Mouse (Mus musculus): ENCODE measurements around the gene Hmgb1.
A peak's percentile ranks its signal among the peaks of the same experiment; 100 is the strongest.

Gene Hmgb1

DNA sequence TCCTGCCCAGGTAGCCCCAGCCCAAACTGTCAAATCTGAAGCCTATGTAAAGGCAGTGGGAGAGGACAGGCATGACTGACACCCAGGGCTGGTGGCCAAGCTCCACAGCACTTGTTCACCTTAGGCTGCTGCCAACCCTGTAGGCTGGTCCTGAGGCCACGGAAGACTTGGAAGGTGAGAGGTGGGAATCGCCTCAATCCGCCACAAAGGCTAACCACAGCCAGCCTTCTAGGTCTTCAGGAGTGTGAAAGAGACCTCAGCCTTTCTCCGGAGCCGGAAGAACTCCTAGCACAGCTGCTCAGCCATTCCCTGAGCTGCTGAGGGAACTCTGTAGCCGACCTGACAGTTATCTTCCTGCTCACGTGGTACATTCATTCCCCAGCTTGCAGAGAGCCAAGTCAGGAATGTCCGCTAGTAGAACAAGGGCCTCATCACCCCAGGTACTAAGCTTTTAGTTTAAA is 116.8 kb downstream of the Hmgb1 start:
- peak; percentile 51 for DNase-seq (ENCODE audit: extremely low read depth, low read depth)

DNA sequence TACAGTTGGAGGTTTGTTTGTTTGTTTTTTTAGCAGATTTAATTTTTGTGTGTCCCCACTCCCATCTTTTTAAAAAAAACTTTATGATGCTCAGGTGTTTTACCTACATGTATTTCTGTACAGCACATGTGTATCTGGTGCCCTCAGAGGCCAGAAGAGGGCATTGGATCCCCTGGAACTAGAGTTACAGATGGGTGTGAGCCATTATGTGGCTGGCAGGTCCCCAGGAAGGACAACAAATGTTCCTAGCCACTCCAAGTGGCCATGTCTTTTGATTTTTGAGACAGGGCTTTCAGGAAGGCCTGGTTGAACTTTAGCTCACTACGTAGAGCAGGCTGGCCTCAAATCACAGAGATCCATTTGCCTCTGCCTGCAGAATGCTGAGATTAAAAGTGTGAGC is 121.5 kb downstream of the Hmgb1 start:
- DNase-seq (ENCODE audit: extremely low read depth, low read depth) = no peak

DNA sequence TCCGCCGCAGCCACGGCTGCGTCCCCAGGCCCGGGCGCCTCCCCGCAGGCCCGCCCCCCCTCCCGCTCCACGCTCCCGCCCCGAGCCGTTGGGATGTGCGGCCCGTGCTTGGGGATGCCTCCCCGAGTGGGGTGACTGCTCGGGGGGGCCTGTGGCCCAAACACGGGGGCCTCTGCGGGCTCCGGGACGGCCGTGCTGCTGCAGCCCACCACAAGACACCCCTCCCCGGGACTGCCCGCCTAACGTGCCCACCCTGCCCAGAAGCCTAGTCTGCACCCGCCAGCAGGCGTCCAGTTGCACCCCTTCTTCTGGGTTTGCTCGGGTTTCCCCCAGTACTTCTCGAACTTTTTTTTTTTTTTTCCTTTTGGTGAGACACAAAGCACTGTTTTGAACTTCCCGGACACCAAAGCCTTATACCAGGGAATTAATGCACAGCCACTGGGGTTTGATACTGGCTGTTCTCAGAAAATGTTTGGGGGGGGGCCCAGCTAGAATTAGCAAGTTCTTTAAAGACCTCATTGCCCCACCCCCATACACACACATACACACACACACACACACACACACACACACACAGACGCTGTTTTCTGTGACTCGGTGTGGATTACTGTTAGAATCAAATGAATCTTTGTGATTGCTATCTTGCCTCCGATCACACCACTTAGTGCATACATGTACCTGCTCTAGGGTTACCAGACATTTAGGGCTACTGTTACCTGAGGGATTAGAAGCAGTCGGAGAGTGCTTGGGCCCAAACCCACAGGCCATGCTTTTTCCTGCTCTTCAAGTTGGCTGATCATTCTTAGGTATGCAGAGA is 130.7 kb downstream of the Hmgb1 start:
- DNase-seq (ENCODE audit: extremely low read depth, low read depth) = no peak

DNA sequence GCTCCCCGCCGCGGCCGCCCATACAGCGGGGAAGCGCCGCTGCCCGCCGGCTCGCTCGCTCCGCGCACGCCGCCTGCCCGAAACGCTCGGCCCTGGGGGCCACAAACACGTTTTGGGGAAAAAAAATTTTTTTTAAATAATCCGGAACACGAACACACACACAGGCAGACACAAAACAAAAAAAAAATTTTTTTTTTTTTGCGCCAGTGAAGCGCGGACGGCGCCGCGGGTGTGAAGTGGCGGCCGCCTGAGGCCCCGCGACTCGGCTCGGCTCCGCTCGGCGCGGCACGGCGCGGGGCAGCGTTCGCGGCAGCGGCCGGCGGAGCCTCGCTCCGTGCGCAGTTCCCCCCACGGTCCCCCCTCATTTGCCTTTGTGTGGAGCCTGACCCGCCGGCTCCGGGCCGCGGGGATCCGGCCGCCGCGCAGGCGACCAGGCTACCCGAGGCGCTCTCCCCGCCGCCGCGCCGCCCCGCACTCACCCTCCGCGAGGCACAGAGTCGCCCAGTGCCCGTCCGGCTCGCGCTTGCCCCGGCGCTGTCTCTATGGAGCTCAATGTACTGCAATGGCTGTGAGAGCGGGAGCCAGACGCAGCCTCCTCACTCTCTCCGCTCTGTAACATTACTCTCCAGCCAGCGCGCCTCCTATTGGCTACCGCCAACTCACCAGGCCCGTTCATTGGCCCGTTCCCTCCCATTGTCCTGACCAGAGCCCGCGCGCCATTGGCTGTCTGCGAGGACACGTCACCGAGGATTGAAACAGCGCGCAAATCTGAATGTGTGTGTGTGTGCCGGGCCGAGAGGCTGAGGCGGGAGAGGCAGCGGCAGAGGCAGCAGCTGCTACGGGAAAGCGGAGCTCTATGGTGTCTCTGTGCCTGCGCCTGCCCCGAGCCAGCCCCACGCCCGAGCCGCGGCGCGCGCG is 131.6 kb downstream of the Hmgb1 start:
- peak; percentile 98 for DNase-seq (ENCODE audit: extremely low read depth, low read depth)

DNA sequence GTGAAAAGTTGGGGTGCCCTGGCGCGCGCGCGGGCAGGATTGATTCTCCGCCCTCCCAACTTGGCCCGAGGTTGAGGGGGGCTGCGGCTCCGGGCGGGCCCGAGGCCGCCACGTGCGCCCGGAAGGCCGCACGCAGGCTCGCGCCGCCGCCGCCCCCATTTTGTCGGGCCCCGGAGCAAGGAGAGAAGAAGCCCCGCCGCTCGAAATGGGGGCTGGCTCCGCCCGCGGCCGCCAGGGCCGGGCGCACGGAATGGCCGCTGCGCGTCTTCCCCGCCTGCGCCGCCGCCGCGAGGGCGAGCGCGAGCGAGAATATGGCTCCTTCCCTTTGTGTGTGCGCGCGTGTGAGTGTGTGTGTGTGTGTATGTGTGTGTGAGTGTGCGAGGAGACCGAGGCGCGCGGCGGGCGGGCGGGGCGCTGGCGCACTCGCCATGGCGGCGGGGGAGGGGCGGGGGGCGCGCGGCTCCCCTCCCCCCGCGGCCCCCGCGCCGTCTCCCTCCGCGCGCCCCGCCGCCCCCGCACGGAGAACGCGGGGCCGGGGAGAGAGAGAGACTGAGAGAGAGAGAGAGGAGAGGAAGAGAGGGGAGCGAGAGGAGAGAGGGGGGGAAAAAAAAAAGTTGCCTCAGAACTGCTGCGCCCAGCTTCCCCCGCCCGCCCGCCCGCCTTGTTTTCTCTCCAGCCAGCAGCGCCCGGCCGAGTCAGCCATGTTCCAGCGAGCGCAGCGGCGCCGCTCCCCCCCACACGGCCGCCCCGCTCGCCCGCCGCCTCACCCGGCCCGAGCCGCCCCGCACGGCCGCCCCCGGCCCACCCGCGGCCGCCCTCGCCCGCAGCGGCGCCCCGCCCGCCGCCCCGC is 132.5 kb downstream of the Hmgb1 start:
- no peak for DNase-seq (ENCODE audit: extremely low read depth, low read depth)

DNA sequence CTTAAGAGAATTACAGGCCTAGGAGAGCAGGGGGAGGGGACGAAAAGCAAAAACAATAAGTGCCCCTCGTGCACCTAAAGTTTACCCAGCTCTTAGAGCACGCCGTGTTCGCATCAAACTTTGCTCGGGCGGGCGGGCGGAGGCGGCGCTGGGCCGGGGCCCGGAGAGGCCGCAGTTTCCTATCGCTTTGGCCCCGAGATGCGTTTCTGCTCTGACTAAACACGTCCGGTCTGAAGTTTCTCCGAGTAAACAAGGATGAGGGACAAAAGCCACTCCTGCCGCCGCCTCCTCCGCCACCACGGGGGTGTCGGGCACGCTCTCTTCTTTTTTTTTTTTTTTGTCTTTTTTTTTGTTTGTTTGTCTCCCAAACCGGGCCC is 133.1 kb downstream of the Hmgb1 start:
- no peak for DNase-seq (ENCODE audit: extremely low read depth, low read depth)

DNA sequence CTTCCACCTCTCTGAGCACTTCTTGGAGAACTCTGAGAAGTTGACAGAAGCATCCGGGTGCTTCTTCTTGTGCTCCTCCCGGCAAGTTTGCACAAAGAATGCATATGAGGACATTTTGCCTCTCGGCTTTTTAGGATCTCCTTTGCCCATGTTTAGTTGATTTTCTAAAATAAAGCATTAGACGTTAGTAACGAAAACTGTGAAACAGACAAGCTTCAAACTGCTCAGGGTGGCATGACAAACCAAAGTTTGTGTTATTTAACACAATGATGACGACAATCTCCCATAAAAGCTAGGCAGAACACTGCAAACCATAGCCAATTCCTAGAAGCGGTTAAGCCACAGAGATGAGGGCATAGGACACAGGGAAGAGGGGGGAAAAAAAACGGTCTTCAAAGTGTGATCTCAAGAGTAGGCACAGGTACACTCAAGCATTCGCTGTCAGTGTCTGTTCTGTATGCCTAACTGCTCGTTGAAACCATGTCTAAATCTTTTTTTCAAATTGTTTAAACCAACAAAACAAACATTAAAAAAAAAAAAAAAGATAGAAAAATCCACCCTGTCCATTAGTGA is 133.6 kb downstream of the Hmgb1 start:
- no peak for DNase-seq (ENCODE audit: extremely low read depth, low read depth)

DNA sequence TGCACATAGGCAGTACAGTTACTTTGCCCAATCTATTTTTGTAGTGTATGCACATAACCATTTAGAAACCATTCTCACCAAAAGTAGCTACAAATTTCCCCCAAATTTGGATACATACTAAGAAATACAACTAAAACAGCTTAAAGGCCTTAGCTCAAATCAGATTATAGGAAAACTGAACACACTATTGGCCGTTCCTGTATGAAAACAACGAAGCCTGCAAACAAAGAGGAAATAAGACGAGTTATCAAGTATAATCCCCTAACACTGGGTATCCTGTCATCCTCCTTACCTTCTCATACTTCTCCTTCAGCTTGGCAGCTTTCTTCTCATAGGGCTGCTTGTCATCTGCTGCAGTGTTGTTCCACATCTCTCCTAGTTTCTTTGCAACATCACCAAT is 134.9 kb downstream of the Hmgb1 start:
- peak; percentile 58 for DNase-seq (ENCODE audit: extremely low read depth, low read depth)

DNA sequence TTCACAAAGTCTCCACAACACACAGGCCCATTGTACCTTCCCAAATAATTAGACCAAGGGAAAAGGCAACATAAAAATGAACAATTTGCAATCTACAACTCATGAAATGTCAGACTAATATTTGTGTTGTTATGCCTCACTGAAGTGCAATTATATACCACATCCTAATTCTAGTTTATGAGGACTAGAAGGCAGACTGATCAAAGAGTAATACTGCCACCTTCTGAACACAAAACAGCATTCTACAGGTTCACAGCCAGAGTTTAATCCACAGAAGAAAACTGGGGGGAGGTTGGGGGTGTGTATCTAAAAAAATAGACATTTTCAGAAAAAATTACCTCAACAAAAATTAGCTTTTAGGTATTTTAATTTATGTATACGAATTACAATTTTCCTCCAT is 135.3 kb downstream of the Hmgb1 start:
- no peak for DNase-seq (ENCODE audit: extremely low read depth, low read depth)

DNA sequence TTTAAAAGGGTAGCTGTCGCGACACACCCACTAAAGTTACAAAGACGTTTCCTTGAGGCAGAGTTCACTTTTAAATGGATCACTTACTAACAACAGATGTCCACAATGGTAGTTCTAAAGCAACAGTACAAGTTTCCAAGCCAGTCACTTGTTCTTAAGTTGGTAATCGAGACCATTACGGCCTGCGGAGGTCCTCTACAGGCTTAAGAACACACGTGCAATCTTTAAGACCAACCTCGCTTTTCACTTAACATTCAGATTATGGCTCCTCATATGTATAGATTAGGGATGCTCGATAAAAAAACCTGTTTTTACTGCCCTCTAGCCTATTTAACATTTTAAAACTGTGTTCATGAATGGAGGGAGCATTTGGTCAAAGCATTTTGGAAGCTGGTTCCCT is 137.6 kb downstream of the Hmgb1 start:
- DNase-seq (ENCODE audit: extremely low read depth, low read depth) = no peak

DNA sequence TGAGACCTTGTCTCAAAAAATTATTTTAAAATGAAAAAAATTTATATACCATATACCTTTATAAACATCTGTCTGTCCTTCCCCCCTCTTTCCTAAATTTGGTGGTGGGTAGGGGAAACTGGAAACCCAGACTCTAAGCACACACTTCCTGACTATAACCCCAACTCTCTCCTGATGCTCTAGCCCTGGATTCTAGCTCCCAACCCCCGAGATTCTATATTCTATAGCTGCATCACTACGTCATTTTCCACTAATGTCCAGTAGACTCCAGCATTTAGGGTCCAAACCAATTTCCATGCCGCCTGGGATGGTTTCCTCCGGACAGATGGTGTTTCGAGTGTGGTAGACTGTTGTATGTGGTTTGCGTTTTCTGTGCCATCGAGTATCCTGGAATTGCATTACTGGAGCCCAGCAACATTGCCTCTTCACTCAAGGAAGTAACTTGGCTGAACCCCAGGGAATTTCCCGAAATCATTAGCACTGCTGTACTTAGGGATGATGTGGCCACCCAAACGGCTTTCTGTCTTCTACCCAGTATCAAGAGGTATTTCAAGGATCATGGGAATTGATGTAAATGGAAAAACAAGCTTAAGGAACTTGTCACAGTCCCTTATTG is 138.7 kb downstream of the Hmgb1 start:
- no peak for DNase-seq (ENCODE audit: extremely low read depth, low read depth)

DNA sequence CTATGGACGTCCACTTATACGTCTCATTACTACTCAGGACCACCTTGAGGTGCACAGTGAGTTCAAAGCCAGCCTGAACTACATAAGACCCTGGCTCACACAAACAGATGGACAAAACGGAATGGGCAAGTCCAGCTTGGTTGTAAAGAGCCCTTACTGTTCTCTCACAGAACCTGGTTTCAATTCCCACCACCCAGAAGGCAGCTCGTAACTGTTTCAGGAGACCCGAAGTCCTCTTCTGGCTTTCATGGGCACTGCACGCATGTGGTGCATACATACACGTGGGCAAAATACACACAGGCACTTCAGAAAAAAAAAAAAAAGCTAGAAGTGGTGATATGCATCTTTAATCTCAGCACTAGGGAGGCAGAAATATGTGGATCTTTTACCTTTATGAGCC is 139.2 kb downstream of the Hmgb1 start:
- no peak for DNase-seq (ENCODE audit: extremely low read depth, low read depth)

DNA sequence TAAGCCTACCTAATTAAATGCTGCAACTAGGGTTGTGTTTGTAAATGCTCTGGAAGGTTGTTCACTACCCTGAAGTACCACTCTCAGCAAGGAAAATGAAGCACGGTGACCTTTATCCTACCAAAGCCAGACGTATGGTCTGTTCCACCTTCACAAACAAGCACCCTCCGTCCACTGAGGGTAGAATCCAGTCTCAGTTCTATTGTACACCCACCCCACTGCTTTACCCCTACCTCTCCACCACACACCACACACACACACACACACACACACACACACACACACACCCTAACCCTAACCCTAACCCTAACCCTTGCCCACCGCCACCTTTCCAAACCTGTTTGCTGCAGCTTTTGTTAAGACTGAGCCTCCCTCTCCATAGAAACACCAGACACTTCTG is 140.2 kb downstream of the Hmgb1 start:
- no peak for DNase-seq (ENCODE audit: extremely low read depth, low read depth)

DNA sequence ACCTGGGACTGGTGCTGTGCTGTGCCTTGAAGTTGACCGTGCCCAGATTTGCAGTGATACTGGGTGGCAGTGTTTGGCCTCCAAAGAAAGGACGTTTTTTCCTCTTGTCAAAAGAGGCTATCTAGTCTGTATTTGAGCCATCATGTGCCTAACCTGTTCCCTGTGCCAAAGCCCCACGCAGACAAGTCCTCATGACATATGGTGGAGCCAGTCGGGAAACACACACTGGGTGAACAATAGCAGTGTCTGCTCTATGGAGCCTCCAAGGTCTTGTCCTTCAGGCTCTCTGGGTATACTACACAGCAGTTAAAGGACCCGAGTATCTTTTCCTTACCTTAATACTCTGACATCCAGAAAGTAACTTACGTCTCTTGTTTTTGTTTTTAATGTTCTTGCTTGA is 141.0 kb downstream of the Hmgb1 start:
- no peak for DNase-seq (ENCODE audit: extremely low read depth, low read depth)

DNA sequence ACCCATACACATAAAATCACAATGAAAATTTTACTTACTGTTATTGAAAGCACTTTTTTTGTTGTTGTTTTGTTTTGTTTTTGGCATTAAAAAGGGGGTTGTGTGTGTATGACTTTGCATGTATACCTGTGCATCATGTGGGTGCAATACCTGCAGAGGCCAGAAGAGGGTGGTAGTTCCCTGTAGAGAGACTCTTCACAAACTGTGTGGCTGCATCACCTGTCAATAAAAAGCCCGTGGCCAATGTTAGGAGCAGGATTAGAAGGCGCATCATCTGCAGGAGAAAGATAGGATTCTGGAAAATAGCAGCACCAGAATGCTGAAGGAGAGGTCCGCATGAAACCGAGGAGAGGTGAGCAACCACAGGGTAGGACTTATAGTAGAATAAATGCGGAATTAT is 144.5 kb downstream of the Hmgb1 start:
- DNase-seq (ENCODE audit: extremely low read depth, low read depth) = peak; percentile 72

DNA sequence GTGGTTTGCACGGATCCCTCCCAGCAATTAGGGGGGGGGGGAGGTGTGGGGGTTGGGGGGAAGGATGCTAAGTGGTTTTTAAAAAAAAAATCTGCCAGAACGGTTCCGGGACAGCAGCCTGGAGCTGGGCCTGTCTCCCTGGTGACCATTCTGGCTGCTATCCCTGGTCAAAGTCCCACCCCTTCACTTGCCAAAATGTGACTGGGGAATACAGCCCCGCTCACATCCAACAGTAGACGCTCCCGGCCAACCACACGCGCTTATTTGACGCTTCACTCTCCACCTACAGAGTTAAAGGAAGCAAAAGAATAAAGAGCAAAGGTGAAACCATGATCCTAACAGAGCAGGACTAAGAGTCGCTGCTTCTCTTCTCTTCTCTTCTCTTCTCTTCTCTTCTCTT is 146.6 kb downstream of the Hmgb1 start:
- no peak for DNase-seq (ENCODE audit: extremely low read depth, low read depth)

DNA sequence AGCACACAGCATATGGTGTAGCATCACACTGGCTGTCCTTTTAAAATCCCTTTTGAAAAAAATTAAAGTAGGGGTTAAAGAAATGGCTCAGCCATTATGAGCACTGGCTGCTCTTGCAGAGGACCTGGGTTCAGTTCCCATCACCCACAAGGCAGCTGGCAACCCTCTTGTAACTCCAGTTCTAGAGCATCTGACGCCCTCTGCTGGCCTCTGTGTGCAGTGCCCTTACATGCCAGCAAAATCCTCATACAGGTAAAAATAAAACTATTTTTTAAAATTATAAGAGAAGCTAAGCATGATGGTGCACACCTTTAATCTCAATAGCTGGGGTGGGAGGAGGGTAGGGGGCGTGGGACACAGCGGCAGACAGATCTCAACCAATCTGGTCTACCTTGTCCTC is 147.4 kb downstream of the Hmgb1 start:
- no peak for DNase-seq (ENCODE audit: extremely low read depth, low read depth)

DNA sequence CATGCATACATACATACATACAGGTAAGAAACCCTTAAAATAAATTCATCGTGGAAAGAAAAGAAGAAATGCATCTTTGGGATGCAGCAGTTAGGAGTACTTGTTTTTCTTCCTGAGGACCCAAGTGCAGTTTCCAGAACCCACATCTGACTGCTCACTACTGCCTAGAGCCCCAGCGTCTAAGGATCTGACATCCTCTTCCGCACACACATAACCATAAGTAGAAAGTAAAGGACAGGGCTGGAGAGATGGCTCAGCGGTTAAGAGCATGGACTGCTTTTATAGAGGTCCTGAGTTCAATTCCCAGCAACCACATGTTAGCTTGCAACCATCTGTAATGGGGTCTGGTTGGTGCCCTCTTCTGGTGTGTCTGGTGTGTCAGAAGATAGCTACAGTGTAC is 151.9 kb downstream of the Hmgb1 start:
- DNase-seq (ENCODE audit: extremely low read depth, low read depth) = no peak

DNA sequence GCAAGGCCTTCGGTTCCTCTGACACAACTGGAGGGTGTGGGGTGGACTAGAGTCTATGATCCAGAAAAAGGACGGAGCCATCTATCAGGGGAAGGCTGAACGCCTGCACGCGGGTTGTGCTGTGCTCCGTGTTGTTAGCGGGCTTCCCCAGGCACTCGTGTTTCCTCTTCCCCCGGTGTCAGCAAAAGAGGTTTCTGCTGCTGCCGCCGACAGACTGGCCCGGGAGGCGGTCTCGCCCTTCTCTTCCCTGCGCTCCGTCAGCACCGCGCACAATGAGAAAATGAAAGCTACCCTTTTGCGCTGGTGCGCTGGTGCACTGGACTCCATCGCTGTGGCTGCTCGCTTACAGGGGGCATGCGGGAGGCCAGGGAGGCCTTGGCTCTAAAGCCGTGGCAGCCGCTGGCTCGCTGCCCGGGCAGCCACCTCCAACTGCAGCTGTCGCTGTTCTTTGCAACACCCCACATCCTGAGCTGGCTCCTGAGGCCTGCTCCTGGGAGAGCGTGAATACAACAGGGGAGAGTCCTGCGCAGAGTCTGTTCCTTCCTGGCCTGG is 153.0 kb downstream of the Hmgb1 start:
- DNase-seq (ENCODE audit: extremely low read depth, low read depth) = no peak

DNA sequence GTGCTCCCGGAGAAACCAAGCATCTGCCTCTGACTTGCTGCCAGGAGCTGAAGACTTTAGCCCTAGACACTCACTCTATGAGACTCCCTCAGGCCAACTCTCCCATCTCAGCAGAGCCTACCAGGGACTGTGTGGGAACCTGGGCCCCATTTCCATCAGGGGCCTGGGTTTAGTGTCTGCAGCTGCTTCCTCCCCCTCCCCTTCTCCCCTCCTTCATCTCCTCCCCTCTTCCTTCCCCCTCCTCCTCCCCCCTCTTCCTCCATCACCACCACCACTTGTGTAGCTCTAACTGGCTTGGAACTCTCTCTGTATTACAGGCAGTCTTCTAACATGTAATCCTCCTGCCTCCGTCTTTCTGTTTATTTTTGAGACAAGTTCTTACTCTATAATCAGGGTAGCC is 154.2 kb downstream of the Hmgb1 start:
- DNase-seq (ENCODE audit: extremely low read depth, low read depth) = no peak

DNA sequence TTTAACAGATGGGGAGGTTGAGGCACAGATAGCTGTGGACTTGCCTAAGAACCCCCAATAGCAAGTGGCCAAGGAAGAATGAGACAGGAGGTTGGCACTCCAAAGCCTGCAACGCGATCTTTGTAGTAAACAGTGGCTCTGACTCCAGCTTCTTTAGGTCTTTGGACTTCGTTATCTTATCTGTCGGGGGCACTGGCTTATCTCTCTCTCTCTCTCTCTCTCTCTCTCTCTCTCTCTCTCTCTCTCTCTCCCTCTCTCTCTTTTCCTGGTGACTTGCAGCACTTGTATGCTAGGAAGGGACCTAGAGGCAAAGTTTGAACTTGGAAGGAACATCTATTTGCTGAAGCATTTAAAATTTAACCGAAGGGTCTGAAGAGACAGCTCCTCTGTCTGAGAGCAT is 155.9 kb downstream of the Hmgb1 start:
- no peak for DNase-seq (ENCODE audit: extremely low read depth, low read depth)
